Mouse (Mus musculus): ENCODE measurements around the gene Chd4.
"Not testable (repeated sequence)": the region's sequence is repeated elsewhere in the genome, so short reads cannot be mapped to it uniquely, and the experiment has no call there.

Chd4 gene

GRCm38 (mm10) chr6:125095391-125096278 is at the start of gene Chd4:
Chd4 (plus strand) TSS chr6:125095981.
- peak in 1 of 2 experiments; percentile 60 for DNase-seq (ENCODE audit: low read depth in 1 of 2, low spot score in 2 of 2)

DNA sequence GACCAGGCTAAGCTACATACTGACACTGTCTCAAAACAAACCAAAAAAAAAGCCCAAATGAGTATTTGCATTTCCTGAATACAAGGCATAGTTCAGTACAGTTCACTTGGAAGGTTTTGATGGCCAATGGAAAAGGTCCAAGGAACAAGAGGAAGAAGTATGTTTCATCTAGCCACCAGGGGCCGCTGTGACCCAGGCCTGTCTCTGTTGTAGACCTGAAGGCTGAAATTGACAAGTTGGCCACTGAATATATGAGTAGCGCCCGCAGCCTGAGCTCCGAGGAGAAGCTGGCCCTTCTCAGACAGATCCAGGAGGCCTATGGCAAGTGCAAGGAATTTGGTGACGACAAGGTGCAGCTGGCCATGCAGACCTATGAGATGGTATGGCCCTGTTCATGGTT is 49.1 kb upstream of the Chd4 start:
- DNase-seq (ENCODE audit: low read depth in 1 of 2, low spot score in 2 of 2): peak in 1 of 2 experiments; percentile 66

- no peak for DNase-seq (ENCODE audit: low read depth in 1 of 2, low spot score in 2 of 2)
These were observed 46.1 kb upstream of the Chd4 start, which contains the start of gene Acrbp for GRCm38 (mm10) chr6:125049678-125050077. Acrbp (plus strand) TSS chr6:125049689.

DNA sequence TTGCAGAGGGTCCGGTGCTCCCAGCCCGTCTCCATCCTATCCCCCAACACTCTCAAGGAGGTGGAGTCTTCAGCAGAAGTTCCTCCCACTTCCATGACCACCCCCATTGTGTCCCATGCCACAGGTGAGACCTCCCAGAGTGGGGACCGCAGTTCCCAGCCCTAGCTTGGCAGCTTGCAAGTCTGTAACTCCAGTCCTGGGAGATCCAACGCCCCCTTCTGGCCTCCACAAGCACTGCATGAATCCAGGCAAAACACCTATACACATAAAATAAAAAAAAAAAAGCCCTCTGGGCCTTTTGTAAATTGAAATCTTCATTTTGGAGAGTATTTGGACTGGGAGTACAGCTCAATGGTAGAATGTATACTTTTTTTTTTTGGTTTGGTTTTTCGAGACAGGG is 44.5 kb upstream of the Chd4 start:
- no peak for DNase-seq (ENCODE audit: low read depth in 1 of 2, low spot score in 2 of 2)

DNA sequence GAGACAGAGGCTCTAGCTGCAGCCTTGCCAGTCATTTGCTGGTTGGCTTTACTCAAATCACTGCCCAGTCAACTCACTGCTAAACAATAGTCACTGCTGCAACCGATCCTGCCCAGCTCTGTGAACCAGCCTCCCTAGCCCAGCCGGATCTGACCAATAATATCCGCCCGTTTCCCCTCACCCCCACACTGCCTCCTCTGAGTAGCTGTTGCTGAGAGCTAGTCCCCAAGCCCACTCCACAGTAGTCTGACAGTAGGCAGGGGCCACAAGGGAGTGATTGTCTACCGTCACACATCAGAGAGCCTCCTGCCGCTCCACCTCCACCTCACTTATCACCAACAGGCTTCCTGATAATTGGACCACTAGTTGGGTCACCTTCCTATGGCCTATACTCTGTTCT is 34.3 kb upstream of the Chd4 start:
- DNase-seq (ENCODE audit: low read depth in 1 of 2, low spot score in 2 of 2): no peak

- no peak for DNase-seq (ENCODE audit: low read depth in 1 of 2, low spot score in 2 of 2)
These were observed 33.3 kb upstream of the Chd4 start for GRCm38 (mm10) chr6:125062511-125062910.

- no peak for DNase-seq (ENCODE audit: low read depth in 1 of 2, low spot score in 2 of 2)
These were observed 31.9 kb upstream of the Chd4 start for GRCm38 (mm10) chr6:125063906-125064305.

- DNase-seq (ENCODE audit: low read depth in 1 of 2, low spot score in 2 of 2): not testable (repeated sequence)
These were observed 30.6 kb upstream of the Chd4 start for GRCm38 (mm10) chr6:125065223-125065622.

DNA sequence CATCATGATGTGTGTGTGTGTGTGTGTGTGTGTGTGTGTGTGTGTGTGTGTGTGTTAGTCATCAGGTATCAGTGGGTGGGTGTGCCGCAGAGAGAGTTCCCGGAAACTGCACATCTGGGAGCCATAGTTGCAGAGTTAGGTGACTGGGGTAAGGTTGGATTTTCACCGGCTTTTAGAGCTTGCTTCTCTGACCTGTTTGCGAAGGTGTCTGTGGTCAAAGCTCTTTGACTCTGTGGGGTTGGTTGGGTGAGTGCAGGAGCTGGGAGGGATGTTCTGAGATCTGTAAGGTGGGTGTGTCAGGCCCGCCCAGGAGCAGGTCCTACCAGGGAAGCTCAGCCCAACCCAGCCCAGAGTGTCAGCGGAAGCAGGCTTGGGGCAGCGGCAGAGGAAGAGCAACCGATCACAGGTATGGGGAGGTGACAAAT is 28.2 kb upstream of the Chd4 start, which contains the start of gene Lpar5:
Lpar5 (plus strand) TSS at position 350 of the 425 bp plus-strand sequence.
- no peak for DNase-seq (ENCODE audit: low read depth in 1 of 2, low spot score in 2 of 2)

DNA sequence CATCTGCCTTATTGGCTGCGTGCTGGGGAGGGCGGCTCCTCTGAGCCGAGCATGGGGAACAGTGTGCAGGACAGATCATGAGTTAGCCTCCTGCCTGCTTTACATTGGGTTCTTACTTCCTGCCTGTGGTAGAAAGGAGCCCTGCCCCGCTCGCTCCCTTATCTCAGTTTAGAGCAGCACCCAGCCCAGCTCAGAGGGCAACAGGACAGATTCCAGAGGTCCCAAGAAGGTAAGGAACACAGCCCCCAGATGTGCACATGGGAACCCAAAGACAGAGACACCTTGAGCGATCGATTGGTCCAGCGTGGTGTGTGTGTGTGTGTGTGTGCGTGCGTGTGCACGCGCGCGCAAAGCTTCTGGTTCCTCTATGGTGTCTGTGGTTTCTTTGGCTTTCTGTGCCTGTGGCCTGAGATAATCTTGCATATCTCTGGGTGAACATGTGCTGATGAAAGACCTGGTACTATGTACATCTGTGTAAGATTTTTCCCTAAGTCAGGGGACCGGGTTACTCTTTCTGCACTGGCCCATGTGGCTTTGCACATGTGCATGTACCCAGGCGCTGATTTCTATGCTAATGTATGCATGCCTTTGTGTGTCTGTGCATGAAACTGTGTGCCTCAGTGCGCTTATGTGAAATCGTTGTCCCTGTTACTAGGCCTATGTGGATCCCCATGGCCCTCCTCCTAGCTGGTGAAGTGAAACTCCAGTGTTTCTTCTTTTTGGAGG is 24.4 kb upstream of the Chd4 start:
- peak in 1 of 2 experiments; percentile 46 for DNase-seq (ENCODE audit: low read depth in 1 of 2, low spot score in 2 of 2)

- no peak for DNase-seq (ENCODE audit: low read depth in 1 of 2, low spot score in 2 of 2)
These were observed 23.9 kb upstream of the Chd4 start for GRCm38 (mm10) chr6:125071896-125072279.

DNA sequence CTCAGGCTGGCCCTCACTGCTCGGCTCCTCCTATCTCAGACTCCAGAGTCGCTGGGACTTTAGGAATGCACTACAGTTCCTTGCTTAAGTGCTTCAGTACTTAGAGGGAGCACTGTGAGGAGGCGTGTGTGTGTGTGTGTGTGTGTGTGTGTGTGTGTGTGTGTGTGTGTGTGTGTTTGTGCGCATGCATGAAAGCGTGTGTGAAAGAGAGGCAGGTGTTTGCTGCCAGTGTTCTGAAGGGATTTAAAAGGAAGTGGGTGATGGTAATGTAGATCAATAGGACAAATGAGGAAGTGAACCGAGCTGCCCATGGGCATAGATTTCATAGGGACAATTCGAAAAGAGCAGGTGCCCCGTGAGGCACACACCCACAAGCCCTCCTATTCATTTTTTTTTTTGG is 22.0 kb upstream of the Chd4 start:
- no peak for DNase-seq (ENCODE audit: low read depth in 1 of 2, low spot score in 2 of 2)

DNA sequence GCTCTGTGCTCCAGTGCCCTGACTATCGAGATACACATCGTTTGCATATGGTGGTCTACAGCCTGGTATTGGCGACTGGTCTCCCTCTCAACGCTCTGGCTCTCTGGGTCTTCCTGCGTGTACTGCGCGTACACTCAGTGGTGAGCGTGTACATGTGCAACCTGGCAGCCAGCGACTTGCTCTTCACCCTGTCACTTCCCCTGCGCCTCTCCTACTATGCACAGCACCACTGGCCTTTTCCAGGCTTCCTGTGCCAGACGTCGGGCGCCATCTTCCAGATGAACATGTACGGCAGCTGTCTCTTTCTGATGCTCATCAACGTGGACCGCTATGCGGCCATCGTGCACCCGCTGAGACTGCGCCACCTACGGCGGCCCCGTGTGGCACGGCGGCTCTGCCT is 14.4 kb upstream of the Chd4 start:
- no peak for DNase-seq (ENCODE audit: low read depth in 1 of 2, low spot score in 2 of 2)

- DNase-seq (ENCODE audit: low read depth in 1 of 2, low spot score in 2 of 2): no peak
These were observed 13.8 kb upstream of the Chd4 start for GRCm38 (mm10) chr6:125081797-125082560.

- no peak for DNase-seq (ENCODE audit: low read depth in 1 of 2, low spot score in 2 of 2)
These were observed 12.9 kb upstream of the Chd4 start for GRCm38 (mm10) chr6:125082801-125083386.

- DNase-seq (ENCODE audit: low read depth in 1 of 2, low spot score in 2 of 2): peak in 1 of 2 experiments; percentile 39
These were observed 11.4 kb upstream of the Chd4 start for GRCm38 (mm10) chr6:125084424-125084823.

DNA sequence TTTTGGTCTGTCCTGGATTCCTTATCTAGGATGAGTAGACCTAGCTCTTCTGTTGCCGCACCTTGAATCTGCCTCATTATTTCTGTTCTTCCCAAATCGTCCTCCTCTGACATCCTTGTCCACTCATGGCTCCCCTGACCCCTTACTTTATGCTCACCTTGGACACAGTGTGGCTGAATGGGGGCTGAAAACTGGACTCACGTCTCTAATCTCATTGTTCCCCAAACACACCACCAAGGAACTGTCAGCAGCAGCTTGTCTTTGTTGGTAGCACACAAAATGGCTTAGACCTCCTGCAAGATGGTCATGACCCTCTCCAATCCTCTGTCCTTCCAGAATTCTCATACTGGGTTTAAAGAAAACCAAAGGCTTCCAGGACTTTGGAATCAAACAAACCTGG is 7.8 kb upstream of the Chd4 start:
- no peak for DNase-seq (ENCODE audit: low read depth in 1 of 2, low spot score in 2 of 2)

DNA sequence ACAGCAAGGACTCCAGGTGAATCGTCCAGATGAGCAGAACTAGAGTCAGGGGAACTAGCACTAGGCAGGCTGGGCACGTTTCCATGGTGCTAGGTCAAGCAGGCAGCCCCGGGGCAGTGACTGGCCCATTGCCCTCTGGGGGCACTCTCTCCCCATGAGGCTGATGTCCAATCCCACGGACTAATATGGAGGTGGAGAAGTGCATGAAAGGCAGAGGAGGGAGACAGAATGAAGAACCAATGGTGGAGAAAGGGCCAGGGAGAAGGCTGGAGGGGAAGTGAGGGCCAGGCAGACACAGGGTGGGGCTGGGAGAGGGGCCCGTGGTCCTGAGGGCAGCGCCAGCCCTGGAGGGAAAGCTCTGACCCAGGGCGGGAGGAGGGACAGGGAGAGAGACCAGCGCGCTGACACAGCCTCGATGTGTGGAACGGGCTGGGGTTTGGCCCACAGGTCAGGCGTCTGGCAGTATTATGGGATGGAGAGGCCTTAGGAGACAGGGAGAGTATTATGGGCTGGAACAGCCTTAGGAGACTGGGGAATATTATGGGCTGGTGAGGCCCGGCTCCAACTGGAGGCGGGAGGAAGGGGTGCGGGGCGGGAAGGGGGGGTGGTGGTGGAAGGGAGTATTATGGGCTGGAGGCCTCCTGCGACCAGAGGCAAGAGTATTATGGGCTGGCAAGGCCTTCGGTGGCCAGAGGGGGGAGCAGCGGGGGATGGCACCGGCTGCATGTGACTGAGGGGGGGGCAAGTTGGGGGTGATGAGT is 7.0 kb upstream of the Chd4 start:
- DNase-seq (ENCODE audit: low read depth in 1 of 2, low spot score in 2 of 2): no peak

DNA sequence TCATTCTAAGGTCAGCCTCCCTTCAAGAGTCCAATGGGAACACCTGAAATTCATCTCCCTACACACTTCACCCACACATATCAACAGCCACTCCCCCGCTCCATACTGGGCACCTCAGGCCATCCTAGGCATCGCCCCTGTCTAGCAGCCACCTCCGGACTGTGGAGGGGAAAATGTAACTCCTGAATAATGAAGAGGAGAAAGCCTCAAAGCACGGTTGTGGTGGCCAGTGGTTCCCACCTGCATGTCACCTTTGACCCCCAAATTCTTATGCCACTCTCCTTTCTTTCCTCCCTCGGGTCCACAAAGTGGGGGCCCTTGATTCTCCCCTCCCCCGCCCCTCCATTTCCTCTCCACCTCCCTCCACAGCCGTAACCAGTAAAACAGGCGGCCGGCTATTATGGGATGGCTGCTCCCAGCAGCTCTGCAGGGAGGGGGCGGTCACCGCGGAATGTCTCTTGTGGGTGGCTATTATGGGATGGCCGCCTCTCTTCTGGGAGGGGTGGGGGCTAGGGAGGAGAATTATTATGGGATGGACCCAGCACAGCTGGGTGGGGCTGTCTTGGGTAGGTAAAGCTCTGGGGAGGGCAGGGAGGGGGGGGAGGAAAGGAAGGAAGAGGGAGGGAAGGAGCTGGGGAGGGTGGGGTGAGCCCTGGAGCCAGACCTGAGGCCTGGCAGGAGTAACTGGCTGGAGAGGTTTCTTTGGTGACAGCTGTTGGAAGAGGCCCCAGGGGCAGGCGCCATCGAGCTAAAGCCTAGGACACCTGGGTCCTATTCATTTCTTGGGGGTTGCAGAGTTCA is 6.1 kb upstream of the Chd4 start:
- no peak for DNase-seq (ENCODE audit: low read depth in 1 of 2, low spot score in 2 of 2)
